Mouse (Mus musculus) left cerebral cortex, postnatal 14 days (tissue): ENCODE results near the gene Ldah. TPM values are rescaled to one million over a fixed set of nuclear protein-coding genes. Genes with fewer than 3 reads are reported as not detected.

Source experiments
- DNase-seq, 2 experiments: peaks; one replicate each; pipeline ENCODE4 v3.0.0; 2021 to 2022; ENCODE audit warnings: low spot score in 2 of 2, mixed read lengths in 1 of 2
- intact Hi-C: fragments of 180-260 bp; cut with DNase I; formaldehyde crosslinking; loops from one replicate; pipeline ENCODE4 v1.15.1; 2025
- total RNA-seq, 2 experiments: library from RNA; stranded (reverse); gene quantifications; 2 replicates each; pipeline ENCODE4 v1.2.3; 2021

Ldah gene
- total RNA-seq, 2 experiments from 2014 or later: 39.8 to 42.3 TPM

DNA sequence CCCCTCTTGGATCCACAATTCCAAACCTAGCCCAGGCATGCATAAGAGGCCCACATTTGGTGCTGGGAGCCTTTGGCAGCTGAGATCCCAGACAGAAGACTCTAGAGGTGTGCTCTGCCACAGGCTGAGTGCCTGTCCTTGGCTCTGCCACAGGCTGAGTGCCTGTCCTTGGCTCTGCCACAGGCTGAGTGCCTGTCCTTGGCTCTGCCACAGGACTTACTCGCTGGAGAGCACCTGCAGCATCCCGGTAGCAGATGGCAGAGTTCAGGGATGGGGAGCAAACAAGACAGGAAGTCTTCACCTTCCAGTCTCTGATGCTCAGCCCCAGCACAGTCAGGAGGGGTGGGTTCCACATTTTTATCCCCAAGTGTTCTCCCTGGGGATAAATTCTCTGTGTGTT is 97.4 kb downstream of the Ldah start:
- DNase-seq: no peak
- intact Hi-C loops: loop anchor here (5.0 kb wide), 2 partner anchors 313 to 433 kb away; no protein-coding TSS in a partner anchor

DNA sequence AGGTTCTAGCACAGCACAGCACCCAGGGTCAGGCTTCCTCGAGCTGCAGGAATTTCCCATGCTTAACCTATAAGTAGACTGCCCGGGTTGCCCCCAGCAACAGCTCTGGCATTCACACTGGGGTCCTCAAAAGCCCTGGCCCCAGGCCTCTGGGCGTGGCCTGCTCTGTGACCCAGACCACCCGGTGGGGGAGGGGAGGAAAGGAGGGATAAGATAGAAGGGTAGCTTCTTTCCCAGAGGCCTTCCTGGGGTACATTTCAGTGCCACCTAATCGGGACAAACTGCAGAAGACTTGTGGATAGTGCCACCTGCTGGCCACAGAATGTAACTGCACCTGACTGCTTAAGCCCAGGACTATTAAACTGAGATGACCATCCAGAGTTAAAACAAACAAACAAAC is 98.5 kb downstream of the Ldah start:
- intact Hi-C loops: loop anchor here (2.0 to 5.0 kb wide), 3 partner anchors 248 to 434 kb away; no protein-coding TSS in a partner anchor
- DNase-seq: peak; percentile 55 to 76

DNA sequence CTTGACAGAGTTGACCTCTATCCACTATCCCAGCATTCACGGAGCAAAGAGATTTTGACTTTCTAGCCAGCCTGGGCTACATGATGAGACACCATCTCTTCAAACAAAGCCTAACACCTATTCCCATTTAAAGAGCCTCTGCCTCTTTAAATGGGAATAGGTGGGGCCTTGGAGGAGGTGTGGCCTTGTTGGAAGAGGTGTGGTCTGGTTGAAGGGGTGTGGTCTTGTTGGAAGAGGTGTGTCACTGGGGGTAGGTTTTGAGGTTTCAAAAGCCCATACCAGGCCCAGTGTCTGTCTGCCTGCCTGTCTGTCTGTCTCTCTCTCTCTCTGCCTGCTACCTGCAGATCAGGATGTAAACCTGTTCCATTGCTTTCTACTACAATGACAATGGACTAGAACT is 99.0 kb downstream of the Ldah start:
- intact Hi-C loops: loop anchor here (2.0 to 5.0 kb wide), 3 partner anchors 248 to 435 kb away; no protein-coding TSS in a partner anchor
- DNase-seq: no peak

DNA sequence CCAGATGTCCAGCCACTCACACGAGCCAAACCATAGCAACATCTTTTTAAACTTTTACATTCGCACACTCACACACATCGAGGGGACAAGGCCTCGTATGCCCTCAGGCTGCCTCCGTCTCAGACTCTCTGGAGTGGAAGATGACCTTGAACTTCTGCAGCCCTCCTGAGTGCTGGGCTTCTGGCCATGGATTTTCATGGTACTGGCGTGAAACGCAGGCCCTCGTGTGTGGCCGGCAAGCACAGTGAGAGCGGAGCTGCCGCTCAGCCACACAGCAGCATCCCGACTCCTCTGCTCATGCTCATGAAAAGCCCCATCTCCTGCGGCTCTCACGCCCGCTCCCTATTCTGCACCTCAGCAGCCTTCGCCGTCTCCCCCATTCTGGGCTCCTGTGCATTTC is 103.1 kb downstream of the Ldah start:
- intact Hi-C loops: no loop called here

DNA sequence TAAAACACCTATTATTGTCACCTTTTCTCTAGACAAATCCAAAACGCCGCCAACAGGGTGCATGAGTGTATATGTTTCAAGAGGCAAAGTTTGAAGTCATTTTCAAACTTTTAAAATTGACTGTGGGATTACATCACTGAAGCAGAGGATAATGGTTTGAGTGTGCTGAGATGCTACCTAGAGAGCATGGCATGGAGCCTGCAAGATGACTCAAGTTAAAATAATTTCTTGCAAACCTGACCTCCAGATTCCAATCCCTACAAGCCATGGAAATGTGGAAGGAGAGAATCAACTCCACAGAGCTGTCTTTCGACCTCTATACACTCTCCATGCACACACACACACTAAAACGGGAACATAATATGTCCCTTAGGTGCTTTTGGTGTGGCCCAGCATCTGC is 104.4 kb downstream of the Ldah start:
- intact Hi-C loops: no loop called here
- no peak for DNase-seq

More for the DNA sequence above, 103.1 kb downstream of the Ldah start:
- no peak for DNase-seq

DNA sequence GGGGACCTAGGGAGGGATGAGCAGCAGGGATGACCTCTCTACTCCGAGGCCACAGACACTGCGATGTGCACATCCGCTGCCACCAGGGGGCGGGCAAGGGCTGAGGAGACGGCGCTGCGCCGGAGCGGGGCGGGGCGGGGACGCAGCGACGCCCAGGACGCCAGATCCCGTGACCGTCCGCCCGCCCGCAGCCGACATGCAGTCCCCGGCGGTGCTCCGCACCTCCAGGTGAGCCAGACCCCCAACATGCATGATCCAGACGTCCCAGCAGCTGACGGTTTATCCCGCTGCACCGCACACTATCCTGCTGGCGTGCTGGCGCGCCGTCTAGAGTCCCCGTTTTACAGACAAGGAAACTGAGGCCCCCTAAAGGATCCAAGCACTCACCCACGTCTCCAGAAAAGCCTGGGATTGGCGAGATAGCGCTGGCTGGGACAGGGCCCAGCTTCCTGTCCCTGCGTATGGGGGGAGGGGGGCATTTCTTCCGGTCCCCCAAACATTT is 105.4 kb downstream of the Ldah start, which contains the start of gene Hs1bp3:
TSS of gene Hs1bp3 (plus strand) at position 163 of the 502 bp plus-strand sequence.
- intact Hi-C loops: no loop called here
- peak; percentile 82 to 87 for DNase-seq

DNA sequence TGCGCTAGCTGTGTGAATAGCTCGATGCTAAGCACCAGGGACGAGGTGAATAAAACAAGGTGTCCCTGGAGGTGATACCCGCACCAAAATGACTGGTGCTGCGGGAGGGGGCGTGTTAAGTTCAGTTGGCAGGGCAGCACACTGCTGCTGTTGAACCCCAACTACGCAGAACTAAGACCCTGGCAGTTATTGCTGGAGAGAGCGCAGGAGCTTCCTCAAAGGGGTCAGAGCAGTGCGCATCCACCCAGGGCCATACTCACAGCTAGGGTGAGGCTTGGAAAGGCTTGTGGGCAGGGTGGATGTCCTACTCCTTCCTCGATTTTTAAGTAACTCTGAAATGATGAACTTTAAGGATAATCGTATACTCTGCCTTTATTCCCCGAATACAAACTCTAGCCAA is 105.9 kb downstream of the Ldah start:
- DNase-seq: no peak
- intact Hi-C loops: no loop called here

DNA sequence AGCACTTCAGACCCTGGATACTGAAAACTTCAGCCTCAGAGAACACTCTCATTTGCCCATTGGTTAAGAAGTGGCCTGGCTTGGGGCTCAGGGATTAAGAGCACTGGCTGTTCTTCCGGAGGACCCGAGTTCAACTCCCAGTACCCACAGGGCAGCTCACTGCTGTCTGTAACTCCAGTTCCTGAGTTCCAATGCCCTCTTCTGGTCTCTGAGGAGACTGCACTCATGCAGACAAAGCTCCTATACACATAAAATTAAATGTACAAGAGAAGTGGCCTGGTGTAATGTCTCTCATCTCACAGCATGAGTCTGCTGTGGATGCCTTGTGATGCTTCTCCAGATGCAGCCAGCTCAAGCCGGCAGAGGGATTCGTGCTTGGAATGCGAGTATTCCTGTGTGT is 108.6 kb downstream of the Ldah start:
- peak in 1 of 2 experiments; percentile 49 for DNase-seq
- intact Hi-C loops: no loop called here

DNA sequence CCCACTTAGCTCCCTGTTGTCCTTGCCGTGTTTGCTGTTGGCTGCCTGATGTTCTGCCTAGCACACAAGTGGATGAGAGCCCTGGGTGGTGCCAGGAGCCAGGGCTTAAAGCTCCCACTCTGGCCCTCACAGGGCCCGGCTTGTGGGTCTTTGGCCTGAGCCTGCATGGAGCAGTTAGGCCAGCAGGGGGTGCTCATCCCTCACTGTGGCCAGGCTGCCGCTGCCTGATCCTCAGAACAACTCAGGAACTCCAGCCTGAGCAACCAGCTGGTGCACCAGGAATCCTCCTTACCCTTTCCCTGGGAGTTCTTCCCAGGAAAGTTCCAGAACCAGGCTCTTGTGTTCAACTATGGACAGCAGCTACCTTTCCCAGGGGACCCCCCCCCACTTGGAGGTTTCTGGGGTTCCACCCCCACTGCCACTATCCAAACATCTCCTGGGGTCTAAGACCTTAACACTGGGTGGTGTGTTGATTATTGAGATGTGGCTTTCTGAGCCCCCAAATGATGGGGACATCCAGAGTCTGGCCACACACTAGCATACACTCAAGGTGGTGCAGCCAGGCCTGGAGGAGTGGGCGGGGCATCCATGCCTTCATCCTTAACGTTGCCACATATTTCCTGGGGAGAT is 112.3 kb downstream of the Ldah start:
- intact Hi-C loops: loop anchor here (5.0 kb wide), 1 partner anchor 227 kb away; no protein-coding TSS in a partner anchor
- peak; percentile 83 to 86 for DNase-seq

DNA sequence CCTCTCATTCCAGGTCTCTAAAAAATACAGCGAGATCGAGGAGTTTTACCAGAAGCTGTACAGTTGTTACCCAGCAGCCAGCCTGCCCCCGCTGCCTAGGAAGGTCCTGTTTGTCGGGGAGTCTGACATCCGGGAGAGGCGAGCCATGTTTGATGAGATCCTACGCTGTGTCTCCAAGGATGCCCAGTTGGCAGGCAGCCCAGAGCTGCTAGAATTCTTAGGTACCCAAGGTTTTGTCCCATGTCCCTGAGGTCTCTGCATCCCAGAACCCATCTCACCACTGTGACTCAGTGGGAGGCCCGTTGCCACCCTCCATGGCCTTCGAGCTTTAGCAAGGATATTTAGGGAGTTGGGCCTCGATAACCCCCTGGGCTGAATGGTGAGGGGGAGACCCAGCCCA is 113.6 kb downstream of the Ldah start:
- intact Hi-C loops: loop anchor here (5.0 kb wide), 1 partner anchor 226 kb away; no protein-coding TSS in a partner anchor
- no peak for DNase-seq

DNA sequence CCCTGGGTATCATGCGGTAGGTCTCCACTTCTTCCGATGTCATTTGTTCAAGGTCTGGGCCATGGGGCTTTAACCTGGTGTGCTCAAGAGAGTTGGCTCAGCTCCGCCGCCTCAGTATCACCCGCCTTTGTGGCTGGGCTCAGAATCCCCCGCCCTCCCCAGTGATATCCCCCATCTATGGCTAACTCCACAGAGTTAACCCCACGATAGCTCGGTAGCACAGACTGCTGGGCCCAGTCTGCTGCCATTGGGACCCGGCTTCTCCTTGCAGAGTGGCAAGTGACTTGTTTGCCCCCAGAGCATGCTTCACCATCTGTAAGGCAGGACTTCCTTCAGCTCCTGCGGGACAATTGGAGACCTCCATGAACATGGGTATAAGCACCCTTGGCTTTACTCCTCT is 116.2 kb downstream of the Ldah start:
- intact Hi-C loops: loop anchor here (5.0 kb wide), 1 partner anchor 223 kb away; no protein-coding TSS in a partner anchor
- DNase-seq: no peak

DNA sequence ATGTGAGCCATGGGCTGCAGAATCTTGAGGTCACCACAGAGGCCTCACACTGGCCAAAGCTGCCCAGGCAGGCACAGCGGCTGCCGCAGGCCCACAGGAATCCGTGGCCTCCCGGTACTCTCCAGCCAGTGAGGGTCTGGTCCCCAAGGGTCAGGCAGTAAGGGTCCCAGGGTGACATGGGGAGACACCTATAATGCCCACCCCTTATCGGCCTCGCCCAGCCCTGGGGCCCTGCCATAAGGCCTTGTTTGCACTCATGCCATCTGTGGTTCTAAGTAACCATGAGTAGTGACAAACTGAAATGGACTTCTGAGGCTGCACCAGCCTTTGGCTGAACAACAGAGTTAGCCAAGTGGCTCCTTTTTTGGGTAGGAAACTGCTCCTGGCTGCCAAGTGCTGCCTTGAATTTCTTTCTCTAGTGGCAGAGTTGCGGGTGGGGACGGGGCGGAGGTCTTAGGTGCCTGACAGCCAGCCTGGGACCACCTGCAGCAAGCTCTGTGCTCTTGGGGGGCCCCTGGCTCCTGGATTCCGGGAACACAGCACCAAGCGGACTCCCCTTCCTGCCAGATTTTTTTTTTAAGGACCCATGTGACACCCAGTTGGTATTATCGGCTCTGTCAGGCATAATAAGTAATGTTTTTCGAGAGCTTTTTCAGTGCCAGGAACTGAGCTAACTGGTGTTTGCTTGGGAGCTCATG is 117.5 kb downstream of the Ldah start:
- intact Hi-C loops: loop anchor here (5.0 kb wide), 1 partner anchor 127 kb away; no protein-coding TSS in a partner anchor
- no peak for DNase-seq

DNA sequence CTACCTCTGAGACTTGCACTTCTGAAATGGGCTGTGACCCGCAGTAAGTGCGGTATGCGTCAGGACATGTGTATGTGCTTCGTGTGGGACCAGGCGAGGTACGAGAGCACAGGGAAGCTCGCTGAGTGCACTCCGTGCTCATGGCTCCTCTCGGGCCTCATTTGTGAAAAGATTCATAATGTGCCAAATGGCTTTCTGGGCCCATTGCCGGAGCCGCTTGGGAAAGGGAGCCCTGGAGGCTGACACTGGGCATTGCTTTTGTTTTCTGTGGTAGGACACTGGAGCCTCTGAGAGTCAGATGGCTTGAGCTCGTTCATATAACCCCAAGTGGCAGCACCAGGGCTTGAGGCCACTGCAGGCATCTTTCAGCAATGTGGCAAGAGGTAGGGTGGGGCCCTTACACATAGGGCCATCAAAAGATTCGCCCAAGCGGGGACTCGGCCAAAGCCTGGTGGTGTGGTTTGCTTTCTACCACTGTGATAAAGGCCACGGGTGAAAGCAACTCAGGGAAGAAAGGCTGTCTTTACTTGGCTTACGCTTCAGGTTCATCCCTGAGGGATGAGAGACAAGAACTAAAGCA is 118.1 kb downstream of the Ldah start:
- intact Hi-C loops: loop anchor here (5.0 kb wide), 1 partner anchor 126 kb away; no protein-coding TSS in a partner anchor
- DNase-seq: no peak

DNA sequence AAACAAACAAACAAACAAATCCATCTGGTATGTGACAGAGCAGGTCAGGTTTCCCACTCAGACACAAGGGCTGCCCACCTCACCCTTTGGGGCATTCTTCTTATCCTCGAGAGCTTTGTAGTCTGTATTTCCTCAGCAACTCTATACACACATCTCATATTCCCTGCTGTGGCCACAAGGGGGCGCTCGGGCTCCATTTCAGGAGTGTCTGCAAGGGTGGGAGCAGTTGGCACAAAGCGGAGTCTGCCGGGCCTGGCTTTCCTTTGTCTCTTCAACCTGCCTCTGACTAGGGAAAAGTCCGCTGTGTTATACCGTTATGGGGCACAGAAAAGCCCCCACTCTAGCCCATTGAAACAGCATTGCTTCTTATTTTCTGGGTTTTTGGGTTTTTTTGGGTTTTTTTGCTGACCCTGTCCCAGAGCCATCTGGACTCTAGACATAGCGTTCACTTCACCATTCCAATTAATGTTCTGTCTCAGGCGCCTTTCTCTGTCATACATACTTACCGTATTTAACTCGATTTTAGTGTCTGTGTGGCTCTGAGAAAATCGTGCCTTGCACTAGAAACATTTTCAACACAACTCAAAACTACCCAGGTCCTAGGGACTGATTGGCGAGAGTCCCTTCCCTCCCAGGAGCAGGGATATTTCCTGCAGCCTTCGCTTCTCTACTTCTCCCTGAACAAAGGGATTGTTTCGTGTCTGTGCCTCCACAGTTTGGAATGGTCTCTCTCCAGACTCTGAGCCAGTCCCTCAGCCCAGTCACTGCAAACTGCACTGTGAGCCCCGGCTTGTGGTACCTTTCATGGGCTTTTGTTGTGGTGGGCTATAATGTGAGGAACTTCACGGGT is 119.1 kb downstream of the Ldah start:
- intact Hi-C loops: loop anchor here (1.0 to 5.0 kb wide), 2 partner anchors 125 to 173 kb away; partner anchors contain the start of gene Rhob
- peak; percentile 96 to 98 for DNase-seq

DNA sequence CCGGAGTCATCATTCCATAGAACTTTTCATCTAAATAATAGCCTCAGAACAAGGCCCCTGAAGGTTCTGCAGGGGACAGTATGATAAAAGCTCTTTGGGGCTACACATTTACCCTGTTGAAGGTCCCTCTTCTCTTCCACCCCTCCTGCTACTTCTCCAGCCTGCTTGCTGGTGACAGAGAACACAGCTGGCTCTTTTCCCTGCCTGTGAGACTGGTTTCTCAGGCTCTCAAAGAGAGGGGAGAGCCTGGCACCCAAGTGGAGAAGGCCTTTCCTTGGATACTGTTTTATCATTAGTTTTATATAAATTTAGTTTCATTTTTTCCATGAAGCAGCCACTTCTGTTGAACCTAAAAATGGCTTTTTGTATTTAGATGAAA is 119.8 kb downstream of the Ldah start:
- intact Hi-C loops: loop anchor here (1.0 to 5.0 kb wide), 2 partner anchors 125 to 173 kb away; partner anchors contain the start of gene Rhob

DNA sequence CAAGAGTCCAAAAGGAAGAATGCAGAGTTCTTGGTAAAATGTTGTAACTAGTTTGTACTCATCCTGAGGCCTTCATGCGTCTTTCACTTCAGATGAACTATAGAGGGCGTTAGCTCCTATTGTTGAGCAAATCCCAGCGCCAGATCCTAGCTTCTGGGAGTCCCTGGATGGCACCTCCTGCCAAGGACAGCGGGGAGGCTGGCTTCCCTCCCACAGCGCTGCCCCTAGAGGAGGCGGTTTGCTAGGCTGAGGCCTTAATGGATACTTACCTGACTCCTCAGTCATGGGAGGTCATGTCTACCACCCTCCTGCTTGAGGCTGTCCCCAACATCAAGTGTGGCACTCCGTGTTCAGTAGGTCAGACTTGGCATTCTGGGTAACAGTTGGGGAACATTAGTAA is 121.3 kb downstream of the Ldah start:
- intact Hi-C loops: loop anchor here (5.0 kb wide), 1 partner anchor 123 kb away; no protein-coding TSS in a partner anchor
- no peak for DNase-seq

More for the DNA sequence above, 119.8 kb downstream of the Ldah start:
- no peak for DNase-seq

DNA sequence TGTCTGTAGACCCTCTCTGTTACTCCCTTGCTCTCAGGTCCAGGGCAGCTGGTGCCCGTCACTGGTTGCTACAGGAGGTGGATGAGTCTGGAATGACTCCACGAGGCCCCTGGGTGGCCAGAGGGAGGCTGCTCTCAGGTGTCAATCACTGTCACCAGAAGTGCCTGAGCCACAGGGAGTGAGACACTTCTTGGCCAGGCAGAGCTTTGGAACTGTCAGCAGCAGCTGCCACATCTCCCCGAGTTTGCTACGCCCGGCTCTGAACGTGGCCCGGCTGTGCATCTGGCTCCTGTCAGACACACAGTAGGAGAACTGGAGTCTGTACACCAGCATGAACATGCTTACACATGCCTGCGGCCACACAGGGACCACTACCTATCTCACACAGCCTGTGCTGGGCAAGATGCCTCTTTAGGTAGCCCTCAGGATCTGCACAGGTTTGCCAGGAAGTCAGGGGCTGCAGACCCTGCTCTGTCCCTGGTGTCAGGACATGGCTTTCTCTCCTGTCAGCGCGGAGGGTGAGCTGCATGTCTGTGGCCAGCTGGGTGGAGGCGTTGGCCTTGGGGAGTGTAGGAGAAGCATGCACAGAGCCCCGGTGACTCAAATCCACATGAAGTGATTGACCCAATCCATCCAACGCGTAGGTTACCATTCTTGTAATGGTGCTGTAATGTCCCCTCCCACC is 123.7 kb downstream of the Ldah start:
- intact Hi-C loops: no loop called here

DNA sequence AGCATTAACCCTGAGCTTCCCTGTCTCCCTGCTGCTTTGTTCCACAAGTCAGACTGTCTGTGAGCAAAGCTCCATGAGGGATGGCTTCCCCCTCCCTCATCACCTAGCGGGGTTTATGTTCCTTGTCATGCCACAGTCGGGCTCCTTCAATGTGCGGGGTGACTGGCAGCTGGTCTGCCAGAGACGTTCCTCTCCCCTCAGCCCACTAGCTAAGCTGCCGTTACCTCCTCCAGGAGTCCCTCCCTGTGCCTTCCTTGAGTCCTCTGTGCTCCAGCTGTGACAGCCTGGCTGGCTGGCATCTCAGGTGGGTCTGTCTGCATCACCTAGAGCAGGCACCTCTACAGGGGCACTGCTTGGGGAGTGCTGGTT is 124.3 kb downstream of the Ldah start:
- no peak for DNase-seq

More for the DNA sequence above, 123.7 kb downstream of the Ldah start:
- DNase-seq: no peak

More for the DNA sequence above, 124.3 kb downstream of the Ldah start:
- intact Hi-C loops: no loop called here
